Mouse (Mus musculus): ENCODE measurements at regions not wholly inside any gene's neighbourhood (a gene's known extent, or its start where the extent isn't known, plus 50 kb on each side); places are given as distances from the start of the nearest gene placed in this dataset.

GRCm38 (mm10) chr1:73244016-73244415, 228.3 kb upstream of the Tnp1 start:
- TF ChIP-seq CTCF (conservative IDR thresholded peaks at IDR 0.05; ENCODE audit: insufficient read depth, insufficient read length, low read depth, low read length) (no peak), POLR2A (IDR thresholded peaks at IDR 0.05; ENCODE audit: low read depth, low read length) (no peak)
